Mouse (Mus musculus) fibroblast of lung, adult 2 months (primary cell): ENCODE data around the gene Itih2.

Experiments used
- DNase-seq: peaks from one replicate; pipeline ENCODE4 v3.0.0-alpha.2; 2011; ENCODE audit warnings: low read depth

Gene Itih2

DNA sequence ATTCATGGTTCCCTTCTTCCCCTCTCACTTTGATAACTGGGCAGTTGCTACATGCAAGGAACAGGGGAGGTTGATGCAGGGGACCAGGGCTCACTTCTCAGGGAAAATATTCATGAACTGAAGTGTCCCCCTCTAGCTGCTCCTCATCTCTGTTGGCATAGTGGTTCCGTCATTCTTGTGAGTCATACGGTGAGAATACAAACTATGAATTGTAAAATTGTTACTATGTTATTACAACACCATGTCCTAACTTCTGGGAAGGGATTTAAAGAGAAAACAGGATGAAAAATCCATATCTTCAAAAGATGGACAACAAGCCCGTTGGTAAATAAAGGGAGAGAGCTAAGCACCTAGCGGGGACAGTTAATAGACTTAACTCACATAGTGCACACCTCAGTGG lies at the start of gene Itih2:
TSS of gene Itih2 (minus strand) at position 101 of the 400 bp plus-strand sequence.
- no peak for DNase-seq

DNA sequence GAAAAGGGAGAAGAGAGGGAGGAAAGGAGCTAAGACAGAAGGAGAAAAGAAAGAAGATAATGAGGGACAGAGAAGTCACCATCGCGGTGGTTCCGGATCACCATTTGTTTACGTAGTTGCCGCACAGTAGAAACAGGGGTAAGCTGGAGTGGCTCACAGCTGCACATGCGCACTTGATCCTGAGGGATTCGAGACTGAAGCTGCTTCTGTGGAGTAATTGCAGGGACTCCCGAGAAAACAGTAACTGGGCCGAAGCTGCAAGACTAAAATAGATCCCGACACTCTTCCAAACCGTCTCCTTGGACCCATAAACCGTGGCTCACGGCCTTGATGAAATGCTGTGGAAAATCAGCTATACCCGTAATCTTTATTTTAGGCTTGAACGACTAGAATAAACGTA lies 38.8 kb upstream of the Itih2 start:
- no peak for DNase-seq

DNA sequence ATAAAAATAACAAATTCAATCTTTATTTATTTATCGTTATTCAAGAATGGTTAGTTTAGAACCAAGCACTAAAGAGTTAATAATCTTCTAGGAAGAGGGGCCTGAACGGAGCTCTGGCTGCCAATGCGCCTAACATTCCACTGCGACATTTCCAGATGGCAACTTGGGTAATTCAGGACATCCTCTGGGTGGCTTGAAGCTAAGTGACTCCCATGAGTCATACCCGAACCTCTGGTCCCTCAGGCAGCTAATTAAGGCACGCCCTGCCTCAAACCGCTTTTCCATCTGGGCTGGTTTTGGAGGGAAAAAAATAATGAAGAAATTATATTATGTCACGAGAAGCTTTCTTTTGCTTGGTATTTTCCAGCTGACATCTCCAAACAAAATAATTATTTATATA lies 36.8 kb upstream of the Itih2 start:
- no peak for DNase-seq

DNA sequence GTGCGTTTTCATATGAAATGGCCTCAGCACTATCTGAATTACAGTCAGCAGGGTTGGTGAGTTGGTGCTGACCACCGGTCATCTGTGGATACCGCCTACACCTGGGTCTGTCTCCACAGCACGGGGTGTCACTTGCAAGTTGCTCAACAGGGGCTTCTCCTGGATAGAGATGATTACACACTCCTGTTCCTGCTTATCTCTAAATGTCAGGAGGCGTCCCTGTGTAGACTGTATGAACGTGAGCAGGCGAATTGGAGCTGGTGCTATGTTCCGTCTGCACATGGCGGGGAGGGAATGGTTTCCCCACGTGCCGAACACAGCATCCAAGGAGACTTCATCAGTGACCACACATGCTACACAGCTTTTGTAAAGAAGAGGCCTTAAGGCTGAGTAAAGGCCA lies 36.1 kb upstream of the Itih2 start:
- DNase-seq = no peak

DNA sequence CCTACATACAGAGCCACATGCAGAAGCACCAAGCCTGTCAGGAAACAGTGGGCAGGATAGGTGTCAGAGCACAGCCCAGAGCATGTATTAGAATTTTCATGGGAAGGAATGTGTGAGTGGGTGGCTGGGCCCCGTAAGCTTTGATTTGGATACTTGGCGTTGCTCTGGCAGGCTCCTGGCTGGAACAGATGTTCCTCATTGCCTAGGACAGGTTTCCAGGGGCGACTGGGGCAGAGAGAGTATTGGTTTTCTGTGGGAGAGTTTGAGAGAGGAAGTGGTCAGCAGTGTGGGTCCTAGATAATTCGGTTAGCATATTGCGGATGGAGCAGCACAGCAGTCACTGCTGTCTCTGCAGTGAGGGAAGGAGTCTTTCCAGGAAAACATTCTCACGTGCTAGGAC lies 35.4 kb upstream of the Itih2 start:
- peak; percentile 26 for DNase-seq

DNA sequence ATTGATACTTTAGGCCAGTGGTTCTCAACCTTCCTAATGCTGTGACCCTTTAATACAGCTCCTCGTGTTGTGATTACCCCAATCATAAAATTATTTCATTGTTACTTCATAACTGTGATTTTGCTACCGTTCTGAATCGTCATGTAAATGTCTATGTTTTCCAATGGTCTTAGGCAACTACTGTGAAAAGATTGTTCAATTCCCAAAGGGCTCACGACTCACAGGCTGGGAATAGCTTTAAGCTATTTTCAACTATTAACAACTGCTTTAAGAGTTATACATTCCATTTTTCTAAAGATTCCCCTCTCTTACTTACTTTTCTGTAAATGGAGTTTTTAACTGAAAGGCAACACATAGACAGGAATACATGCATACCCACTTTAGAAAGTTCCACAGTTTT lies 30.8 kb upstream of the Itih2 start:
- DNase-seq = peak; percentile 31

DNA sequence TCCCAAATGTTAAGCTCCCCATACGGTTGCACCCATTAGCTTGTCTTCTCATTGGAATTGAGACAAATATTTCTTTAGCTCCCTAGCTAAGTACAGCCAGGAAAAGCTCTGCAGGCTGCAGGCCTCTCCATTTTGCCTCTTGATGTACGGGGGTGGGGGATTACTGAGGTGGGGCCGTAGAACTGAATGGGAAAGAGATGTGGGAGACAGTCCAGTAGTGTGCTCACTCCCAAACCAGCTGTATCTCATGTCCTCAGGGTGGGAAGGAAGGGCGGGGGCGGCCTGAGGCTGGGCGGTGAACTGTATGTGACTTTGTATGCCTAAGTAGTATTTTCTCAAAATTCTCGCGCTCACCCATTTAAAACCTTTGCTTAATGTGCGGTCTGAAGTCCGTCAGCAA lies 26.0 kb upstream of the Itih2 start:
- DNase-seq = no peak

DNA sequence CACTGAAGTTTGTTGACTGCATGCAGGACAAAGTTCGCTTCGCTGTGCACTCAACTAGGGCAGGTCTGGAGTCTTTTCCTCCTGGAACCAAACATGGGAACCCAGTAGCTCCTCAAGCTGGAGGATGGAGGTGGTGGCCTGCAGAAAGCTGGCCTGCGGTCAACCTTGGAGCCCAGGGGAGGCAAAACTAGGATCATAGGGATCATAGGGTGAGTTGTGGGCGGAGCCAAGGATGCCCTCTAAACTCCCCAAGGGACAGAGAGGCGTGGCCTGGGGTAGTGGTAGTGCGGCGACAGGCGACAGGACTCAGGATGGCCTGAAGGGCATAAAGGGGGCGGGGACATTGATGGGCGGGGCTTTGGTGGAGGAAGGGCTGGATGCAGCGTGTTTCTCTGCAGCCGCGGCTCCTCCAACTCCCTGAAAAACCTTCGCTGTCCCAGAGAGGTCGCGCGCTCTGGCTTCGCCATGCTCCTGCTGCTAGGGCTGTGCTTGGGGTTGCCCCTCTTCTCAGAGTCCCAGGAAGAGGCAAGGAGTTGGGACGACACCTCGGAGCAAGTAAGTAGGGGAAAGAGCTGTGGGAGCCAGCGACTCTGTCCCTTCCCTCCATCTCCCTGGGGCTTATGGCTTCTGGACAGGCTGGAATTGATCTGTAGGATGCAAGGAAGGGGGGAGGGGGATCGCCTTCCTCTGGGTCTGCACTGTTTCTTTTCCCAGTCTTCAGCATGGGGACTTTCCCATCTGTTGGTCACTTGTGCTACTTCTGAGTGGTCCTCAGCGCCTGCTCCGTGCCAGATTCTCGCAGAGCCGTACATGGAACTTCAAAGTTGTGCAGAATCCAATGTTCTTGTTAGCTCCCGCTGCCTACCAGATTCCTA lies 22.2 kb upstream of the Itih2 start, which contains the start of gene Itih5:
TSS of gene Itih5 (plus strand) at position 371 of the 875 bp plus-strand sequence.
- no peak for DNase-seq

DNA sequence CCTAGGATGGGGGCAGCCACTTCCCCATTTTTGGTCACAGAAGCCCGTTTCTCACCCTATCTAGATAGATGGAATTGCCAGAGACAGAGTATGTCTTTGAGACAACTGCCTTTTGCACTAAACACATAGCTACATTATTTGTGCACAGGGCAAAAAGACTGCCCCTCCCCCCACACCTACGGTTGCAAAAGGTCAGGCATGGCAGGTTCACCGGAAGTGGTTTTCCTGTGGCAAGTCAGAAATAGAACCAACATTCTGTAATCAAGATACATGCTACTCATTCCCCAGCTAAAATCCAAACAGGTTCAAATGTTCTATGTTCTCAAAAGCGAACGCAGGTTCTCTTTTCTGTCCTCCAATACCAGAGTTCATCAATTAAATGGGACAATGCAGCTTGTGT lies 21.4 kb upstream of the Itih2 start:
- DNase-seq = no peak

DNA sequence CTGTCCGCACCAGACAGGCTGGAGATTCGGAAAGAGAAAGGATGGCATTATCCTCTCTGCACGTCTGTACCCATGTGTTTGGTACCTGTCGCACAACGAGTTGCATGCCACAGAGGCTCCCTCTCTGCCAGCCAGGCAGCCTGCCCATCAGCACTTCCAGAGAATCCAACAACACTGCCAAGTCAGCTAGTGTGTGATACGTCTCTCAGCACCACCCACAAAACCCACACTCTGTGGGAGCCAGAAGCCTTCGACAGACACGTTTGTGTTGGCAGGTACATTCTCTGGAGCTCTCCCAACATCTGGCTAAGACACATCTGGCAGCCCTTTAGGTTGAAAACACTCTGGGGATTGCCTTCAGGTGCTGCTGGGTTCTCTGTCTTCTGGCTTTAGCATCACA lies 16.0 kb upstream of the Itih2 start:
- DNase-seq = no peak

DNA sequence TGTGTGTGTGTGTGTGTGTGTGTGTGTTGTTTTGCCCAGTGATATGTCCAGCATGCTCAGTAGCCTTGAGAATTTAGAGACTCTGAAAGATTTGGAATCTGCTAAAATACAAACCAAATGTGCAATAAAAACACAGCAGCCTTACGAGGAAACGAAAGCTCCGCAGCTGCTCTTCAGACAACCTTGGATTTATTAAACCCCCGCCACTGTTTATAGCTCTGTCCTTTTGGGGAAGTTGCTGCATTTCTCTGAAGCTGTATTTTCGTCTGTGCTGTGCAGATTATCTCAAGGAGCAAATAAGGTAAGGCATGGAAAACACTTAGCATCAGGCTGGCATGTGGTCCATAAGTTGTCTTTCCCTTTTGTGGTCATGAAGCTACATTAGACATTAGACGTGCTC lies 14.3 kb upstream of the Itih2 start:
- no peak for DNase-seq

DNA sequence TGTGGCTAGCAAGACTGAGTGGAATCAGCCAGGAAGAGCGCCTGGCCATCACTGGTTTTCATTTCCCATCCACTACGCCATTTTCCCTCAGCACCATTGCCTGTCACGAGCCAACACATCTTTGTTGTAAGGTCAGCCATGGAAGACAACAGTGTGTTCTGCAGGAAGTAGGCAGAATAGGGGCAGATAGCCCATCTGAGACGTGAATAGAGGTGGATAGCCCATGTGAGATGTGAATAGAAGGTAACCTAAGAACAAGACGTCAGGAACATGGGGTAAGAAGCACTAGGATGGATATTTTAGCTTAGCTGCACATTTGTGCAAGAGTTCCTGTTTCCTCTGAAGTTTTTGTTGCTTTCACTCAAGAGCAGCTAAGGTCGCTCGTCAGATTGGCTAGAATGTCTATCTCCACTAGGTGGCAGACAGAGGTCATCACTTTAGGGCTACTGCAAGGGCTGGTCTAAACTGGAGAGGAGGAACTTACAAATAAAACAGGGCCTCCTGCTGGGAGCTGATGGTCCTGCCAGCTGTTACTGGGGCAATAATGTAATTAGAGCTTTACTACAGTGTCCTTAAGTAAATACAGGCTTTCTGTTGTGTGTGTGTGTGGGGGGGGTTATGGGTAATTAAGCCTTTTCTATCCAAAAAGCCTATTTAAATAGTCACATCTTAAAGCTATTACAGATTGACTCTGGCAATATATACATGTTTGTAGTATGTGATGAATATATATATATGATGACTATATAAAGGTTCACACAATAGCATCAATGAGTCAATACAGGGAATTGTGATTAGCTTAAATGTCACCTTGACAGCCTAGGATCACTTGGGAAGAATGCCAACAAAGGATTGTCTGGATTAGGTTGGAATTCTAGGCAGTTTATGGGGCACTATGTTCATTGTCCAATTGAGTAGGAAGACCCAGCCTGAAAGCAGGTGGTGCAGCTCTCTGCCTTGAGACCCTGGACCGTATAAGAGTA lies 11.6 kb upstream of the Itih2 start:
- peak; percentile 77 for DNase-seq

DNA sequence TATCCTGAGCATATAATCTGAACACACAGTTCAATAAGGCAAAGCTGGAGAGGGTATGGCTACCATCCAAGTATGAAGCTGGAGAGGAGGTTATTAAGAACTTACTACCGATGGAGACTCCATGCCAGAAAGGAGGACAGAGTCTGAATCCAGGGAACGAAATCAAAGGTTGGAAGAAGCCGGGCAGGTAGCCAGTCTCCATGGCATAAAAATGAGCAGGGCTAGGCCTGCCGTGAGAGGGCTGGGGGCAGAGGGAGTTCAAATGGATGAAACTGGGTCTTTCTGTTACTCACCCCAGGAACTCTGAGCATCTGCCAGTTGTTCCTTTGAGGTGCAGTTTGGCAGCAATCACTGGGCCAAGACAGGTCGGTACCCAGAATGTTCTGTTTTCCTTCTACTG lies 9.3 kb upstream of the Itih2 start:
- DNase-seq = no peak

DNA sequence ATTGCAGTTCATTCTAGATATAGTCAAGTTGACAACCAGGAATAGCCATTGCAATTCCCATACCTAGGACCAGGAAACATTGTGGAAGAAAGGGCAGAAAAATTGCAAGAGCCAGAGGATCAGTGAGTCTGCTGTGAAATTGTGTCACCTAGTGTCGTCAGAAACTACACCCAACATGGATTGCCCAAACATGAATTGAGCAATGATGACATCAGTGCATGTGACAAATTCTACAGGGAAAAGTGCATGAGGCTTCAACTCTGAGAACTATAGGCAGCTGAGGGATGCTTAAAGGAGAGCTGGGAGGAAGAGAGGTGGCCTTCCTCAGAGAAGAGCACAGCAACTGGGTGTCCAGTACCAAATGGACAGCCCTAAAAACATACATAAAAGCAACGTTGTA lies 6.1 kb upstream of the Itih2 start:
- DNase-seq = no peak

DNA sequence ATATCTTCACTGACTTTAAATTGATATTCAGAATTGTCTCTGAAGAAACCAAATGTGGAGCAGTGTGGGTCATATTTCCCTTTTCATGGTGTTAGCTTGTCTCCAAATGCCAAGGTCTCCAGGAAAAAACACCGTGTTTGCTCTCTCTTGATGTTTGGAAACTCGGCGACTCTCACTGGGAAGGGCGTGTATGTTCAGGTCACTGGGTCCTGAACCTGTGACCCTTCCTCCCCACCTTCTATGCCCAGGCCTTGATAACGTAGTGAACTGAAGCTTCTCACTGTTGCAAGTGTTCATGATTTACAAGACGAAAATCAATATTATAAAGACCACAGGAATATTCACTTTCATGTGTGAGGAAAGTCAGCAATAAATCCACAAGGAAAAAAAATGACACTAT lies 2.7 kb upstream of the Itih2 start:
- DNase-seq = no peak

DNA sequence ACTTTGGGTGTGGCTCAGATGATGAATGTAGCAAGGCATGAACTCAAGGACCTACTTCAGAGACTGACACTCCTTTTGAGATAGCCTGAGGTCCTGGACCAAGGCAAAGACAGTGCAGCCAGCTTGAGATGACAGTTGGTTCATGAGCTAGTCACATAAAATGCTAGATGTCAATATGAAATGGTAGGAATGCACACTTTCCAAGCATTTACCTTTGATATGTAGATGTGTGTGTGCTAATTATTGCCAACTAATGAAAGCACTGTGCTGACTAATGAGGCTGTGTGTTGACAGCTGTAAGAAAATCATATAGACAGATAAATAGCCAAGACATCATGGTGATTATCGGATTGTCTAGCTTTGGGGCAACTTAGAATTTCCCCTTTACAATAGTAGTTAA lies 932 bp upstream of the Itih2 start:
- DNase-seq = no peak

DNA sequence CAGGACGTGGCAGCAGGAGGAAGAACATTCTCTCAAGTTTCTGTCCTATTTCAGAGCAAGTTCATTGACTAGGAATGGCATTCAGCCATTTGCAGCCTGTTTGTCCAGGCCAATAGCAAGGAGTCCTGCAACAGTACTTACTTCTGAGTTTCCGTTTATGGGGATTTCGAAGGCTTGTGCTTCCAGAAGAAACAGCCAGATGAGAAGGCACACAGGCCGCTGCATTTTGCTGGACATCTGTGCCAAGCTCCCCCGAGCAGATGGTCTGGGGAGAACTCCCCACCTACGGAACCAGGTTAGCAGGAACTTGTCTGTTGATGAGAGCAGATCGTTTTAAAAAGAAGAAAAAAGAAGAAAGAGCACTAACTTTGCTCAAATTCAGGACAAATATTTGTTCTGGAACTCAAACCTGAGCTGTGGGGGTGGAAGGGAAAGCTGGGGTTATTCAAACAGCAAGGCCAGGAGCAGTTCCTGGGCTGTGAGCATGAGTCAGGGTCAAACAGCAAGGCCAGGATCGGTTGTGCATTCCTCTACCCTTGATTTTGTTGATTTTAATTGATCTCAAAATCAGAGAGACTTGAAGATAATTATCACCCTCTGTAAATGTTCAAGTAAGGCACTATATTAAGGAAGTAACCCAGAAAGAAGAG lies 730 bp downstream of the Itih2 start:
- DNase-seq = peak; percentile 35

DNA sequence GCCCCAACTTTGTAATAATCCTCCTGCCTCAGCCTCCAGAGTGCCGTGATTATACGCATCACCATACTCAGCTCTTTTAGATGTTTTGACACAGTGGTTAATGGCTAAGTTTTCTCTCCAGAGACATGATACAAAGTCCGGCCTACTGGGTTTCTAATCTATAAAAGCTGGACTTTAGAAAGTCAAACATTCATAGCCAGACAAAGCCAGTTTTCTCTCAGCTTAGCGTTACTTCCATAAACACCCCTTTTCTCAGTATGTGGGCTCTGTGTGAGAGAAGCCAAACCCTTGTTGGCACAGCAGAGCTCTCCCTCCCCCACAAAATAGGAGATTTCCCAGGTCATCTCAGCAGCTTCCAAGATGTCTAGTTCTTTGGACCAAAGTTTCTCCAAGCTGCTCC lies 2.6 kb downstream of the Itih2 start:
- no peak for DNase-seq

DNA sequence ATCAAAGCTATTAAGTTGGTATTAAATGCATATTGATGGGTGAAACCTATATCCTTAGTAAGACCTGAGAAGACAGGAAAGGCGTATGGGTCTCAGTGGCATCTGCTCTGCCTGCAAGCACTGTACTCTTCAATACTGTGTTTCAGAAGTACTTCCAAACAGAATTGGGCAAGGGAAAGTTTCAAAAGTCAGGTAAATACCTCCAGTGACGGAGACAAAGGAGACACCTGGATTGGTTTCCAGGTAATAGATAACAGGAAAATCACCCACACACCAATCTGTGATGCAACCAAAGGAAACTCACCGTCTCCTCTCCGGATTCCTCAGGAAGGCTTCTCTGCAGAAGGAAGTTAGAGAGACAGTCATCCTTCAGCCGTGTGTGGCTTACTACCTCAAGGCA lies 3.7 kb downstream of the Itih2 start:
- no peak for DNase-seq

DNA sequence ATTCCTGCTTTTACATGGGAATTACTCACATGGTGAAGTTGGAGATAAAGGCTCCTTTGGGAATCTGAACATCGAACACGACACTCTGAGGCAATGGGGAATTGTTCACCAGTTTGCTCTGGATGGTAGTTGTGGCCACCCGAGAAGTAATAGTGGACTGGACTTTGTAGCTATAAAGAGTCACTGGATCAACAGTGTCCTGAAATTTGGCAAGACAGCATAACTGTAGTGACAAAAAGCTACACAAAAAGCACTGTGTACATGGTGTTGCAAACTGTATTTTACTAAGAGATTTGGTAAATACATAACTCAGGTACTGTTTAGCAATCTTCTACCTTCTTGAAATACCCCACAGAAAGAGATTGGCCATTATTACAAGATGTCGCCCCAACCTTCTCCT lies 5.1 kb downstream of the Itih2 start:
- DNase-seq = no peak

DNA sequence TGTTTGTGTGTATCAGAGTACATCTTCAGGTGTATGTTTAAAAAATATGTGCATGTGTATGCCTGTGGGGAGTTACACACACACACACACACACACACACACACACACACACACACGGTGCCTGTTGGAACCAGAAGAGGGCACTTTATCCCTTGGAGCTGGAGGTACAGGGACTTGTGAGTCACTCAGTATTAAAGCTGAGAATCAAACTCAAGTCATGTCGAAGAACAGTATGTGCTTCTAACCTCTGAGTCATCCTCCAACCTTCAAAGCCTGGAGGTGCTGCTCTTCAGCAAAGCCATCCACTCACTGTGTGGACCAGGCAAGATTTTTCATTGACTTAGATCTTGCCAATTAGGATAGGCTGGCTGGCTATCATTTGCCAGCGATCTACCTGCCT lies 9.4 kb downstream of the Itih2 start:
- DNase-seq = no peak

DNA sequence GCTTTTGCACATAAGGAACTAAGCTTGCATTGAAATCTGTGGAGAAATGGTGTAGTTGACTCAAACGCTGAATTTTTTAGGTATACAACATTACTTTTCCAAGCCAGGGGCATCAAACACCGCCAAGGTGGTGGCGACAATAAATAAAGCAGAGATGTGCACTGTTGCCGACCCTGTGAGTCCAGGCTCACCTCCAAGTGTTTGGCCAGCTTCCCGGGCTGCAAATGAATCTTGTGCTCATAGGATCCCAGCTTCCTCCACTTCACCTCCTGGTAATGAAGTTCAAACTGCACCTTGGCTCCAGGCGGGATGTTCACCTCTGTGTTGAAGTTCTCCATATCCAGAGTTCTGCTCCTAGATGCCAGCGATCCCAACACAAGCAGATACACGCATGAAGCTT lies 11.9 kb downstream of the Itih2 start:
- no peak for DNase-seq

DNA sequence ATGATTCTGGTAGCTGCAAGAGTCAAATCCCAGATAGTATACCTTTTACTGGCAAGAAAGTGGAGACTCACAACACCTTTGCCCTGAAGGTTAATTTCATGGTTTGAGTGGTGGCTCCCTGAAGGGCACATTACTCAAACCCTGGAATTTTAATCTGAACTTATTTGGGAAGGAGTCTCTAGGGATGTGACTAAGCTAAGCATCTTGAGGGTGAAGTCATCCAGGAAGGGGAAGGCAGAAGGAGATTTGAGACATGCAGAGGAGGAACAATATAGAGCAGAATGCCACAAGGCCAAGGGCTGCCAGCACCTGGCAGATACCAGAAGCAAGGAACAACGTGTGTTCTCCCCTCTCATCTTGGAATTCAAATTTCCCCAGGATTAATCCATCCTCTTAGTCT lies 12.4 kb downstream of the Itih2 start:
- DNase-seq = no peak
